Mouse (Mus musculus) skeletal muscle tissue, adult 2 months (tissue): Measurements from ENCODE around the gene Dnajc30.
A peak's percentile ranks its signal among the peaks of the same experiment; 100 is the strongest.

ENCODE experiments used
- DNase-seq: peaks from one replicate; pipeline ENCODE4 v3.0.0-alpha.2; 2012; ENCODE audit warnings: low read depth, low spot score

Dnajc30 gene

GRCm38 (mm10) chr5:135109017-135109416 is 45.0 kb downstream of the Dnajc30 start:
- no peak for DNase-seq

- DNase-seq, result peak; percentile 53
Measured at GRCm38 (mm10) chr5:135109426-135109825, 45.4 kb downstream of the Dnajc30 start.

- no peak for DNase-seq
Measured at GRCm38 (mm10) chr5:135109976-135110375, 46.0 kb downstream of the Dnajc30 start.

GRCm38 (mm10) chr5:135113782-135114181 is 49.8 kb downstream of the Dnajc30 start:
- no peak for DNase-seq

- no peak for DNase-seq
Measured at GRCm38 (mm10) chr5:135115241-135115640, 51.2 kb downstream of the Dnajc30 start.
